Mouse (Mus musculus) cerebellum, adult 18-20 months (tissue): ENCODE results near the gene Gm10100.
"Not testable (repeated sequence)": the region's sequence is repeated elsewhere in the genome, so short reads cannot be mapped to it uniquely, and the experiment has no call there.

Source experiments
- DNase-seq, 2 experiments: peaks; one replicate each; pipeline ENCODE4 v3.0.0; 2021

Gm10100 gene

GRCm38 (mm10) chr10:77753448-77753847 is 27.2 kb downstream of the Gm10100 start:
- no peak for DNase-seq

GRCm38 (mm10) chr10:77759582-77759981 is 33.3 kb downstream of the Gm10100 start, which contains the start of gene Gm3233:
Gene Gm3233 (minus strand): TSS chr10:77759682.
- DNase-seq, result not testable (repeated sequence)

DNA sequence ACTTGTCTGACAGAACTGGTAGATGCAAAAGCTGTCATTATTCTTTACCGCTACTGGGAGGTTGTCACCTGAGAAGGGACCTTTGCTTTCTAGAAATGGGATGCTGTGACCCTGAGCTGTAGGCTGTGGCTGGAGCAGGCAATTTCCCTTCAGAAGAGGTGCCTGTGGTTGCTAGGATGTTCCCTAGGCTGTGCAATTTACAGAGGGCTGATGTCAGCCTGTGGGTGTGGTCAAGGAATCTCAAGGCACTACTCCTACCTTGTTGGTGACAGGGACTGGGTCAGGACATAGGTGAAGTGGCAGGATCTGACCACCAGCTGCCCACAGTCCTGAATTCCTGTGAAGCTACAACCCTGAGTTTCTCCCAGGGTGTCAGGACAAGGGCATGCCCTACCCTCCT is 43.4 kb downstream of the Gm10100 start:
- DNase-seq, result no peak

GRCm38 (mm10) chr10:77771225-77771624 is 44.9 kb downstream of the Gm10100 start, which contains the start of gene Gm3238:
Gene Gm3238 (minus strand): TSS chr10:77771325.
- not testable (repeated sequence) for DNase-seq

GRCm38 (mm10) chr10:77772142-77772541 is 45.9 kb downstream of the Gm10100 start:
- not testable (repeated sequence) for DNase-seq
